Mouse (Mus musculus): ENCODE data around the gene Focad.
A peak's percentile ranks its signal among the peaks of the same experiment; 100 is the strongest.

Gene Focad

GRCm38 (mm10) chr4:88156961-88157360 is 62.5 kb downstream of the Focad start:
- peak in 1 of 2 experiments; percentile 13 for DNase-seq

- peak; percentile 40 to 43 for DNase-seq
Measured at GRCm38 (mm10) chr4:88157644-88158043, 63.2 kb downstream of the Focad start.

- no peak for DNase-seq
Measured at GRCm38 (mm10) chr4:88159256-88159655, 64.8 kb downstream of the Focad start.

- no peak for DNase-seq
Measured at GRCm38 (mm10) chr4:88159700-88160099, 65.3 kb downstream of the Focad start.

GRCm38 (mm10) chr4:88163511-88164247 is 69.2 kb downstream of the Focad start:
- no peak for DNase-seq

GRCm38 (mm10) chr4:88167008-88167862 is 72.8 kb downstream of the Focad start:
- DNase-seq: peak; percentile 47 to 59

- DNase-seq: no peak
Measured at GRCm38 (mm10) chr4:88175058-88175974, 80.9 kb downstream of the Focad start.

- no peak for DNase-seq
Measured at GRCm38 (mm10) chr4:88179296-88179695, 84.9 kb downstream of the Focad start.

GRCm38 (mm10) chr4:88184293-88184692 is 89.9 kb downstream of the Focad start:
- DNase-seq: no peak

- no peak for DNase-seq
Measured at GRCm38 (mm10) chr4:88185872-88186426, 91.5 kb downstream of the Focad start.

- DNase-seq: no peak
Measured at GRCm38 (mm10) chr4:88187649-88188048, 93.2 kb downstream of the Focad start.

- no peak for DNase-seq
Measured at GRCm38 (mm10) chr4:88189495-88189894, 95.1 kb downstream of the Focad start.

- DNase-seq: peak; percentile 40 to 52
Measured at GRCm38 (mm10) chr4:88194256-88194655, 99.8 kb downstream of the Focad start.

- peak; percentile 71 to 88 for DNase-seq
Measured at GRCm38 (mm10) chr4:88195898-88196495, 101.6 kb downstream of the Focad start.

- DNase-seq: peak; percentile 57 to 79
Measured at GRCm38 (mm10) chr4:88196500-88196912, 102.1 kb downstream of the Focad start.

- DNase-seq: no peak
Measured at GRCm38 (mm10) chr4:88197244-88197643, 102.8 kb downstream of the Focad start.

- no peak for DNase-seq
Measured at GRCm38 (mm10) chr4:88199186-88199585, 104.8 kb downstream of the Focad start.

- DNase-seq: no peak
Measured at GRCm38 (mm10) chr4:88201047-88201446, 106.6 kb downstream of the Focad start.

- no peak for DNase-seq
Measured at GRCm38 (mm10) chr4:88208676-88209075, 114.2 kb downstream of the Focad start.

- peak; percentile 77 to 80 for DNase-seq
Measured at GRCm38 (mm10) chr4:88209351-88209814, 115.0 kb downstream of the Focad start.

- DNase-seq: no peak
Measured at GRCm38 (mm10) chr4:88210602-88211001, 116.2 kb downstream of the Focad start.

All from cerebellum, postnatal 14 days (tissue).